Mouse (Mus musculus) C2C12 (cell line): ENCODE measurements around the gene Tmc5. TPM values are rescaled to one million over a fixed set of nuclear protein-coding genes. Genes with fewer than 3 reads are reported as not detected.
A peak's percentile ranks its signal among the peaks of the same experiment; 100 is the strongest.

Experiments
- H3K27me3 ChIP-seq: one replicate; pipeline ENCODE4 v1.6.1; 2011; ENCODE audit not compliant: control insufficient read depth, insufficient read depth, insufficient read length
- H3K36me3 ChIP-seq: one replicate; pipeline ENCODE4 v1.6.1; 2011; ENCODE audit not compliant: control insufficient read depth, insufficient read depth
- H3K4me3 ChIP-seq: one replicate; pipeline ENCODE4 v1.5.1; 2011; ENCODE audit warnings: mild to moderate bottlenecking, control low read depth; ENCODE audit not compliant: poor library complexity, insufficient read depth, severe bottlenecking
- H3K79me2 ChIP-seq: one replicate; pipeline ENCODE4 v1.6.1; 2011; ENCODE audit not compliant: control insufficient read depth, insufficient read depth
- H3K79me3 ChIP-seq: one replicate; pipeline ENCODE4 v1.6.1; 2011; ENCODE audit warnings: low read depth, control low read depth
- H3ac ChIP-seq: one replicate; pipeline ENCODE3; 2011; ENCODE audit warnings: low read depth; ENCODE audit not compliant: control insufficient read depth, insufficient read length
- CEBPB ChIP-seq: IDR thresholded peaks from one replicate; pipeline ENCODE4 v1.6.1; 2011; ENCODE audit warnings: low read depth, mild to moderate bottlenecking, control low read depth, moderate library complexity
- CTCF ChIP-seq: IDR thresholded peaks from one replicate; pipeline ENCODE4 v1.5.1; 2011; ENCODE audit not compliant: control insufficient read depth, insufficient read depth, insufficient read length
- FOSL1 ChIP-seq: IDR thresholded peaks from one replicate; pipeline ENCODE4 v1.8.0; 2011; ENCODE audit warnings: mild to moderate bottlenecking, low read length; ENCODE audit not compliant: poor library complexity, insufficient read depth, severe bottlenecking
- MAX ChIP-seq: IDR thresholded peaks from one replicate; pipeline ENCODE4 v1.6.1; 2011; ENCODE audit warnings: mild to moderate bottlenecking, control low read depth
- MYOD1 ChIP-seq: IDR thresholded peaks from one replicate; pipeline ENCODE4 v1.6.1; 2011; ENCODE audit warnings: low read depth; ENCODE audit not compliant: control insufficient read depth, insufficient read length
- MYOG ChIP-seq: IDR thresholded peaks from one replicate; pipeline ENCODE4 v1.6.1; 2011; ENCODE audit not compliant: control insufficient read depth, insufficient read length; ENCODE audit errors: extremely low read depth
- USF1 ChIP-seq: IDR thresholded peaks from one replicate; pipeline ENCODE4 v1.6.1; 2011; ENCODE audit warnings: low read depth, mild to moderate bottlenecking, control low read depth, moderate library complexity
- polyA plus RNA-seq: library from polyadenylated mRNA; unstranded; fragments of >200 nt; fragmentation: generic; extraction: Trizol; gene quantifications from one replicate; pipeline ENCODE4 v1.2.1, GENCODE M21; 2012; ENCODE audit warnings: missing spikeins

Tmc5 gene
- polyA plus RNA-seq, 1 experiment, result not detected

DNA sequence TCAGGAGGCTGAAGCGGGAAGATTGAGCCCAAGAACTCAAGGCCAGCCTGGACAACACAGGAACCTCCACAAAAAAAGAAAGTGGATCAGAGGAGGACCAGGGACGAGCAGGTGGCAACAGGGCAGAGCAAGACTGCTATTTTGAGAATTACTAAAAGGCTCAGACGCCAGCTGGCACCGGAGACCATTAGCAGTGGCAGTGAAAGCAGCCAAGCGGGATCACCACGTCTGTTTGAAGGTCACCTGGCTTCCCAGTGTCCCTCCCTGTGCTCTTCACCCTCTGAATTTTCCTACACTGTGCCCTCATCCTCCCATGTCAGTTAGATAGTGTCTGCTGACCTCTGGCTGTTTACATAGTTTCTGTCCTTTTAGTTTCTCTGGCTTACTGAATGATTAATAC, 11.2 kb upstream of the Tmc5 start:
- Histone ChIP-seq H3K27me3 (peaks cover 20% of the 10 kb centered on the region), H3K79me3 (no peaks in the 10 kb centered on the region), H3K36me3 (no peaks in the 10 kb centered on the region), H3ac (no peak overlapping the region), H3K79me2 (no peaks in the 10 kb centered on the region), H3K4me3 (no peak overlapping the region)
- TF ChIP-seq CEBPB (no peak), CTCF (no peak), MAX (no peak), USF1 (no peak), FOSL1 (no peak)

DNA sequence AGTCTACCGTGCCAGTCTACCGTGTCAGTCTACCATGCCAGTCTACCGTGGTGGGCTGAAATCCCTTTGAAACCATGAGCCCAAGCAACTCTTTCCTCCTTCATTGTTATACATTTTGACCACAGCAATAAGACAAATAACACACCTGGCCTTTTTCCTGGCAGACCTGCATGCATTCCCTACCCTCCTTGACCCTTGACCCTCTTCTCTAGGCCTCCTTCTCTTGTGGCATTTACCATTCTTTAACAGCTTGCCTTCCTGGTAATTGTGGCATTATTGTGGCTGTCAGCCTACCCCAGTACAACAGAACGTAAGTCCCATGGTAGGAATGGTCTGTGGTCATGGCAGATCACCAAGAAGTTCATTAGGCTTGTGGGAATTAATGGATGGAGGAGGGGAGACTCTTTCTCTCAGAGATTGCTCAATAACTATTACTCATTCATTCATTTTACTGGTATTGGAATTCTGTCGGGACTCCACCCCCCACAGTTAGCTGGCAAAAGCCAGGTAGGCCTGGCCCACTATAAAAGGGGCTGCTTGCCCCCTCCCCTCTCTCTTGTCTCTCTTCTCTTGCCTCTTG, 6.3 kb upstream of the Tmc5 start:
- Histone ChIP-seq H3K27me3 (peaks cover 21% of the 10 kb centered on the region), H3K79me3 (no peaks in the 10 kb centered on the region), H3ac (no peak overlapping the region), H3K4me3 (no peak overlapping the region), H3K79me2 (no peaks in the 10 kb centered on the region), H3K36me3 (no peaks in the 10 kb centered on the region)
- TF ChIP-seq CTCF (no peak), MAX (no peak), CEBPB (peak; percentile 42)

DNA sequence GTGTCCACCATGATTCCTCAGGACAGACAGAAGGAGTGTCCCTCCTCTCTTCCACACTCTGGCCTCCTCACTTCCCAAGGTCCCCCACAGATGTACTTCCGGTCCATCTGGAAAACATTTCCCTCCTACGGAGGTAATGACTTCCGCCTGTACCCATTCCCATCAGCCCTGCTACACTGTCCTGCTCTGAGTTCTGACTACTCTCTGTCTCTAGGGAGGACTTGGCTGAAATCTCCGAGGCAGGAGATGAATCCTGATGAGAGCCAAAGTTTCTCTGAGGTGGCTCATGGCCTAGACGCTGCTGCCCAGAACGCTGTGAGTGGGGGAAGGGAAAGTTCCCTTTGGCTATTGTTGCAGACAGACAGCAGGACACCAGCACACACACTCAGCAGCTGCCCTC, 5.0 kb upstream of the Tmc5 start:
- no peaks in the 10 kb centered on the region for H3K36me3 ChIP-seq
- H3K79me2 ChIP-seq, result no peaks in the 10 kb centered on the region
- no peaks in the 10 kb centered on the region for H3K79me3 ChIP-seq
- TF ChIP-seq MYOD1, result no peak
- peaks cover 33% of the 10 kb centered on the region for H3K27me3 ChIP-seq
- no peak overlapping the region for H3K4me3 ChIP-seq
- no peak overlapping the region for H3ac ChIP-seq

DNA sequence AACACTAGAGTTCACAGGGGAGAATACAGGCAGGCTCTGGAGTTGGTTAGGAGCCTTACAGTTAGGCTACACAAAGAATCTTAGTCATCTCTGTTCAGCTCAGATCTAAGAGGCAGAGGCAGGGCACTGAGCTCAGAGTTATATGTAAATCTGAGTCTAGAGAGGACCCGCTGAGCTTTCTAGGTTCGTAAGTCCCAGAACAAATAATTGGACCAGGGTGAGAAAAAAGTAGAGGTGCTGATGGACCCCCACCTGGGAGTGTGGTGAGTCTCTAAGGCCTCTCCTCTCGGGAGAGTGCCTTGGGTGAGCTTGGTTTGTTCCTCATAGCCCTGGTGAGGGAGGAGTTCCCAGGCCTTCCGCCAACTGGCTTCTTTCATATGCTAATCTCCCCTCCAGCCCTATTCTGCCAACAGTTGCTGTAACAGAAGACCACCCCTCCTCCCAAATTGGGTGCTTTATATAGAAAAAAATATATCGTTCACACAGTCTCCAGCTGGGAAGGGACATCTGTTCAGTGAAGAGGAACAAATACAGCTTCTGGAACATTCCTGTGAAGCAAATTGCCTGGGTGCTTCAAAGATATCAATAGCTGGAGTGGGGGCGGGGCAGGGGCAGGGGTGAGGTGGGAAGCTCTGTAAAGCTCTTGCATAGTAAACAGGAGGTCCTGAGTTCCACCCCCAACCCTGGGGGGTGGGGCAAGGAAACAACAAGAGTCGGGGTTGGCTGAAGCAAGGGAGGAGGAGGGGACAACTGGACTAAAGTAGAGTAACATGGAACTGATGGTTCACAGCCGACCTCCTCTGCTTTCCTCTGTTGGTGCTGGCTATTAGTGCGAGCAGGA, 3.3 kb upstream of the Tmc5 start:
- Histone ChIP-seq H3K27me3 (peaks cover 37% of the 10 kb centered on the region), H3K79me2 (no peaks in the 10 kb centered on the region), H3K4me3 (no peak overlapping the region), H3K79me3 (no peaks in the 10 kb centered on the region), H3ac (no peak overlapping the region), H3K36me3 (no peaks in the 10 kb centered on the region)
- no peak for TF ChIP-seq MAX

DNA sequence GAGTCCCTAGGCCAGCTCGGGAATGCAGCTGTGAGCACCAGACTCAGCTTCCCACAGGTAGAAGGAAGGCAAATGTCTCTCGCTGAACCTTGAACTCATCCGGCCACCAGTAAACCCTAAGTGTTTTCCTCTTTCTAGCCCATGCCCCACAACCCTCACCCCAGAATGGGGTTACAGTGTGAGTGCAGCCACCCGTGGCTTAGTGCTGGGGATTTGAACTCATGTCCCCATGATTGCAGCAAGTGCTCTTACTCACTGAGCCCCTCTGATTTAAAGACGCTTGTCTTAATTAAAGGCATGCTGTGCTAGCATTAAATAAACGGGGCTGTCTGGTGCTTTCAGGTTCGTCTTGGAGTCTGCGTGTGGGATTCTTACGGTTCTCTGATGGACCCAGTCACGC, 2.5 kb upstream of the Tmc5 start:
- TF ChIP-seq MAX (no peak), FOSL1 (no peak), MYOG (no peak), USF1 (no peak), CEBPB (no peak), MYOD1 (no peak), CTCF (no peak)
- Histone ChIP-seq H3K4me3 (no peak overlapping the region), H3ac (no peak overlapping the region)

DNA sequence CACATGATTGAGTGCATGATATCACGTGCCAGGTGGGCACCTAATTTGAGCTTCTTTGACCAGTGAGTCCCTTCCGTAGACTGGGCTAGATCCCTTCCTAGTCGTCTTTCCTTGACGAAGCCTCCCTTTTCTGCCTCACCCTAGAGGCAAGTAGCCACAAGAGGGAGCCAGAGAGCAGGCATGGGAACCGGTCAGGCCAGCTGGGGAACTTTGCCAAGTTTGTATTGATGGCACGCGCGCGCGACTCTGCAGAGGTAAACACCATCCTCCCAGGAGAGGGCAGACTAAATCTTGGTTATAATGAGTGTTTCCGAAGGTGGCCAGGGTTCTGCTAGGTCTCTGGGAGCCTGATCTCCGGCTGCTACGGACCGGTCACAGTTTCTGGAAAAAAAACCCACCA, 1.9 kb upstream of the Tmc5 start:
- Histone ChIP-seq H3K27me3 (peaks cover 51% of the 10 kb centered on the region), H3K36me3 (no peaks in the 10 kb centered on the region), H3K79me3 (no peaks in the 10 kb centered on the region), H3K79me2 (no peaks in the 10 kb centered on the region), H3ac (no peak overlapping the region), H3K4me3 (no peak overlapping the region)
- TF ChIP-seq MYOG (no peak), MAX (no peak), CEBPB (no peak), USF1 (no peak), CTCF (no peak), FOSL1 (no peak), MYOD1 (no peak)

More for the DNA sequence above, 2.5 kb upstream of the Tmc5 start:
- H3K36me3 ChIP-seq, result no peaks in the 10 kb centered on the region
- no peaks in the 10 kb centered on the region for H3K79me2 ChIP-seq
- peaks cover 45% of the 10 kb centered on the region for H3K27me3 ChIP-seq
- no peaks in the 10 kb centered on the region for H3K79me3 ChIP-seq
